Mouse (Mus musculus): ENCODE measurements around the gene Gm5737. TPM values are rescaled to one million over a fixed set of nuclear protein-coding genes. Genes with fewer than 3 reads are reported as not detected.

Gene Gm5737
- polyA plus RNA-seq (2012; ENCODE audit: insufficient read depth, insufficient read length, low replicate concordance, missing spikeins), result not detected in 2 replicates

GRCm38 (mm10) chr7:120811834-120812415, at the start of gene Gm5737:
Gene Gm5737 (plus strand): TSS chr7:120812365.
- 92% methylated on average over 6 of the region's 6 CpGs for WGBS
- H3K4me1 ChIP-seq (ENCODE audit: control insufficient read depth, insufficient read depth, low read length), result peaks cover 4% of the 10 kb centered on the region; the same call in 1 of the 2 replicates
- no peak within 1 kb of the TSS for H3K4me3 ChIP-seq (ENCODE audit: insufficient read depth, low read depth, low read length)
- no peak within 1 kb of the TSS for H3K27ac ChIP-seq (ENCODE audit: insufficient read depth, low read depth, low read length)
- TF ChIP-seq CTCF (IDR thresholded peaks at IDR 0.05; ENCODE audit: insufficient read depth, low read depth, low read length), result no peak
- TF ChIP-seq POLR2A (IDR thresholded peaks at IDR 0.05; ENCODE audit: insufficient read depth, low read depth, low read length), result no peak

GRCm38 (mm10) chr7:120767369-120767768, 44.8 kb upstream of the Gm5737 start:
- no peak overlapping the region for H3K27ac ChIP-seq (ENCODE audit: insufficient read depth, low read depth, low read length)
- no peak for TF ChIP-seq CTCF (IDR thresholded peaks at IDR 0.05; ENCODE audit: insufficient read depth, low read depth, low read length)
- no peak for TF ChIP-seq POLR2A (IDR thresholded peaks at IDR 0.05; ENCODE audit: insufficient read depth, low read depth, low read length)
- H3K4me3 ChIP-seq (ENCODE audit: insufficient read depth, low read depth, low read length), result no peak overlapping the region
- 22% methylated on average over 1 of the region's 1 CpGs for WGBS
- H3K4me1 ChIP-seq (ENCODE audit: control insufficient read depth, insufficient read depth, low read length), result no peaks in the 10 kb centered on the region

DNA sequence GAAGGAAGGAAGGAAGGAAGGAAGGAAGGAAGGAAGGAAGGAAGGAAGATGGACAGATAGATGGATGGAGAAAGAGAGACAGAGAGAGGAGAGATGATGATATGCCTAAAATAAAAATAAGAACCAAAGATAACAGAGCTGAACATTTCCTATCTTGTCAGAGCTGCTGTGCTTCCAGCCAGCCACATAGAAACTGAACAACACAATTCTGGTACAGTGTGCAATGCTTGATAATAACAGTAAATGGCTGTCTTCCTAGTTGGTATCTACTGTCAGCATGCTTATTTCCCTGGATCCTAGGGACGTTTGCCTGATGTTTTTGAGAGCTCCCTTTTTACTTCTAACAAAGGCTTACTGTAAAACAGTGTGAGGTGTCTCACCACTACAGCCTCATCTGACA, 40.8 kb upstream of the Gm5737 start:
- TF ChIP-seq POLR2A (IDR thresholded peaks at IDR 0.05; ENCODE audit: insufficient read depth, low read depth, low read length), result no peak
- TF ChIP-seq CTCF (IDR thresholded peaks at IDR 0.05; ENCODE audit: insufficient read depth, low read depth, low read length), result no peak
- Histone ChIP-seq H3K27ac (ENCODE audit: insufficient read depth, low read depth, low read length) (no peak overlapping the region), H3K4me1 (ENCODE audit: control insufficient read depth, insufficient read depth, low read length) (no peaks in the 10 kb centered on the region), H3K4me3 (ENCODE audit: insufficient read depth, low read depth, low read length) (no peak overlapping the region)
- WGBS, result 29% methylated on average over 1 of the region's 1 CpGs

DNA sequence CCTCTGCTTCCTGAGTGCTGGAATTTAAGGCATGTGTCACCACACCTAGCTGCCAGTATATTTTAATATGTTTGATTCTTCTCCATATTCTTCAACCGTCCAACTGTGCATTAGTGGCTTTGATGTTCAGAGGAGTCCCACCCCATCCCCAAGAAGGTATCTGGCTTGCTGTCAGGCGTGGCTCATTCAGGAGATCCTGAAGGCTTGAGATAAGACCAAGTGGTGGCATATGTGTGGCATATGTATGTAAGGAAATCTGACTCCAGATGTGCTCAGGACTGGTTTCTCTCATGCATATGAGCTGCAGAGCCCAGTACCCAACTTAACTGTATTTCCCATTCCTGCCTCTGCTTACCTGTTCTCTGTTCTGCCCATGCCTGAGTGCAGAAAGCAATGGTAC, 34.2 kb upstream of the Gm5737 start:
- TF ChIP-seq POLR2A (IDR thresholded peaks at IDR 0.05; ENCODE audit: insufficient read depth, low read depth, low read length) (no peak), CTCF (IDR thresholded peaks at IDR 0.05; ENCODE audit: insufficient read depth, low read depth, low read length) (no peak)
- H3K27ac ChIP-seq (ENCODE audit: insufficient read depth, low read depth, low read length), result no peak overlapping the region
- H3K4me1 ChIP-seq (ENCODE audit: control insufficient read depth, insufficient read depth, low read length), result no peaks in the 10 kb centered on the region
- no peak overlapping the region for H3K4me3 ChIP-seq (ENCODE audit: insufficient read depth, low read depth, low read length)
- whole genome bisulfite sequencing, result 69% methylated on average over 2 of the region's 2 CpGs

DNA sequence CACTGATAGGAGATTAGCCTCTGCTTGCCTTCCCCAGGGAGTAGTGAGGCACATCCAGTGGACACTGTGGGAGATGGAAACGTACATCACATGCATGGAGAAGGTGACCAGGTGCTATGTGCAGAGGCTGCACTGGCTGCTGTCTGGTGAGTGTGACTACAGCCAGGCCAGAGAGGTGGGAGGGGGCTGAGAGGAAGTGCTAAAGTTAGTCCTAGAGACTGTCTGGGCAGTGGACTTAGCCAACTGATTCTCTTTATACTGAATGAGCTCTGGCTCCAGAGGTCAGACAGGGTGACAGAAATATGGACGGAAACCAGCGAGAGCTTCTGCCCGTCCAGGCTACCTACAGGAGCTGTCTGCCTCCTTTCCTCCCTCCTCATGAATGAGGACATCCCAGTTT, 16.6 kb upstream of the Gm5737 start:
- Histone ChIP-seq H3K4me3 (ENCODE audit: insufficient read depth, low read depth, low read length) (no peak overlapping the region), H3K4me1 (ENCODE audit: control insufficient read depth, insufficient read depth, low read length) (no peaks in the 10 kb centered on the region), H3K27ac (ENCODE audit: insufficient read depth, low read depth, low read length) (no peak overlapping the region)
- 88% methylated on average over 4 of the region's 4 CpGs for WGBS
- TF ChIP-seq CTCF (IDR thresholded peaks at IDR 0.05; ENCODE audit: insufficient read depth, low read depth, low read length) (no peak), POLR2A (IDR thresholded peaks at IDR 0.05; ENCODE audit: insufficient read depth, low read depth, low read length) (no peak)

- Histone ChIP-seq H3K27ac (ENCODE audit: insufficient read depth, low read depth, low read length) (no peak overlapping the region), H3K4me3 (ENCODE audit: insufficient read depth, low read depth, low read length) (no peak overlapping the region), H3K4me1 (ENCODE audit: control insufficient read depth, insufficient read depth, low read length) (no peaks in the 10 kb centered on the region)
- TF ChIP-seq POLR2A (IDR thresholded peaks at IDR 0.05; ENCODE audit: insufficient read depth, low read depth, low read length) (no peak), CTCF (IDR thresholded peaks at IDR 0.05; ENCODE audit: insufficient read depth, low read depth, low read length) (no peak)
- 54% methylated on average over 3 of the region's 3 CpGs for WGBS
These were observed 15.8 kb upstream of the Gm5737 start for GRCm38 (mm10) chr7:120796369-120796768.

- WGBS, result 81% methylated on average over 2 of the region's 2 CpGs
- Histone ChIP-seq H3K4me3 (ENCODE audit: insufficient read depth, low read depth, low read length) (no peak overlapping the region), H3K4me1 (ENCODE audit: control insufficient read depth, insufficient read depth, low read length) (no peaks in the 10 kb centered on the region), H3K27ac (ENCODE audit: insufficient read depth, low read depth, low read length) (no peak overlapping the region)
- TF ChIP-seq CTCF (IDR thresholded peaks at IDR 0.05; ENCODE audit: insufficient read depth, low read depth, low read length) (no peak), POLR2A (IDR thresholded peaks at IDR 0.05; ENCODE audit: insufficient read depth, low read depth, low read length) (no peak)
These were observed 8.9 kb upstream of the Gm5737 start for GRCm38 (mm10) chr7:120803268-120803667.

DNA sequence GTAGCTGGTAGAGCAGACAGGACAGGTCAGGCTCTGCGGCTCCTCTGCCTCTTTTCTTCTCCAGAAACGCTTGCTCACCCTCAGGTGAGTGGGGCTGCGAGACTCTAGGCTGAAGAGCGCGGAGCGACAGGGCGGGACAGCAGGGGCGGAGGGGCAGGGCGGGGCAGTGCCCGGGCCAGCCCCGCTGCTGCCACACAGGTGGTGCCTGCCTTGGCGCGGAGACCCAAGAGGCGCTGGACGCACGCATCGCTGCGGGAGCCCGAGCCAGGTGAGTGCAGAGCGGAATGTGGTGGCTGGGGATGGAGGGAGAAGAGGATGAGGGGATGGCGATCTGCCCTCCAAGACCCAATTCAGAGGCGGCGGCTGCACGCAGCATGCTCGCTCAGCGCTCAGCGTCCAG, 2.5 kb upstream of the Gm5737 start:
- 9% methylated on average over 27 of the region's 27 CpGs for WGBS
- TF ChIP-seq CTCF (IDR thresholded peaks at IDR 0.05; ENCODE audit: insufficient read depth, low read depth, low read length), result no peak
- H3K4me3 ChIP-seq (ENCODE audit: insufficient read depth, low read depth, low read length), result no peak overlapping the region

GRCm38 (mm10) chr7:120817552-120817951, 5.4 kb downstream of the Gm5737 start:
- H3K4me1 ChIP-seq (ENCODE audit: control insufficient read depth, insufficient read depth, low read length), result no peaks in the 10 kb centered on the region
- TF ChIP-seq CTCF (IDR thresholded peaks at IDR 0.05; ENCODE audit: insufficient read depth, low read depth, low read length), result no peak
- H3K27ac ChIP-seq (ENCODE audit: insufficient read depth, low read depth, low read length), result no peak overlapping the region
- 94% methylated on average over 6 of the region's 6 CpGs for WGBS
- H3K4me3 ChIP-seq (ENCODE audit: insufficient read depth, low read depth, low read length), result no peak overlapping the region

More for the DNA sequence above, 2.5 kb upstream of the Gm5737 start:
- peaks cover 4% of the 10 kb centered on the region; the same call in 1 of the 2 replicates for H3K4me1 ChIP-seq (ENCODE audit: control insufficient read depth, insufficient read depth, low read length)
- H3K27ac ChIP-seq (ENCODE audit: insufficient read depth, low read depth, low read length), result no peak overlapping the region

- no peak overlapping the region for H3K4me3 ChIP-seq (ENCODE audit: insufficient read depth, low read depth, low read length)
- H3K4me1 ChIP-seq (ENCODE audit: control insufficient read depth, insufficient read depth, low read length), result no peaks in the 10 kb centered on the region
- TF ChIP-seq POLR2A (IDR thresholded peaks at IDR 0.05; ENCODE audit: insufficient read depth, low read depth, low read length), result no peak
- TF ChIP-seq CTCF (IDR thresholded peaks at IDR 0.05; ENCODE audit: insufficient read depth, low read depth, low read length), result no peak
- H3K27ac ChIP-seq (ENCODE audit: insufficient read depth, low read depth, low read length), result no peak overlapping the region
- 85% methylated on average over 4 of the region's 4 CpGs for WGBS
These were observed 7.2 kb downstream of the Gm5737 start for GRCm38 (mm10) chr7:120819386-120819785.
